Mouse (Mus musculus): ENCODE results near the gene Pin1rt1.

GRCm38 (mm10) chr2:104750611-104751010 lies 34.4 kb upstream of the Pin1rt1 start:
- no peak for TF ChIP-seq CTCF (IDR thresholded peaks at IDR 0.05; ENCODE audit: control insufficient read depth, insufficient read depth, insufficient replicate concordance, low read depth, low read length)
- no peak for TF ChIP-seq POLR2A (IDR thresholded peaks at IDR 0.05; ENCODE audit: control insufficient read depth, low read depth, low read length)

Data from testis, adult 2 months (tissue).